Mouse (Mus musculus) ES-Bruce4 (cell line): ENCODE results near the gene Dpp6.

Experiments
- CTCF ChIP-seq: IDR thresholded peaks from one replicate; pipeline ENCODE4 v1.8.1; 2011; ENCODE audit warnings: low read depth, low read length
- POLR2A ChIP-seq: IDR thresholded peaks from one replicate; pipeline ENCODE4 v1.8.1; 2011; ENCODE audit warnings: low read length; ENCODE audit not compliant: insufficient read depth

DNA sequence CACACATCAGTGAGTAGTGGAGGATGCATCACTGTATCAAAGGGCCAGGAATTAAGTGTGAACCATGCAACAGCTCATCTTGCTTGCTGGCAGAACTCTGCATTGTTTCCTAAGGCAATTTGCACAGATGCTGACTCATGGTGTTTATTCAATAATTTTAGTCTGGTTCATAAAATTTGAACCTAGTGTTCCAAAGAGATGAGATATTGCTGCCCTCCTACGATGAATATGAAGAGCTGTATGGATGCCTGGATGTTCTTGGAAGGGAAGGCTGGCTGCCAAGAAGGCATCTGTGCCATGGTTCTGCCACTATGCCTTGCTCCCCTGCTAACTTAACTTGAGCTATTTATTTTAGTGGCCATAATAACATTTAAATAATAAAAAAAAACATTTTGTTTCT is 640.0 kb downstream of the Dpp6 start:
- TF ChIP-seq CTCF (no peak), POLR2A (no peak)
